Mouse (Mus musculus): ENCODE measurements at regions not wholly inside any gene's neighbourhood (a gene's known extent, or its start where the extent isn't known, plus 50 kb on each side); places are given as distances from the start of the nearest gene placed in this dataset.

GRCm38 (mm10) chr11:84578805-84579541, 53.6 kb upstream of the Lhx1 start:
- no peak for TF ChIP-seq GATA4 (IDR thresholded peaks at IDR 0.05; ENCODE audit: insufficient replicate concordance, low read length)
